Mouse (Mus musculus) ES-Bruce4 (cell line): Measurements from ENCODE around the gene 3110082I17Rik. TPM values are rescaled to one million over a fixed set of nuclear protein-coding genes. Genes with fewer than 3 reads are reported as not detected.

Experiments used
- H3K27ac ChIP-seq: 2 replicates; pipeline ENCODE4 v1.5.1; 2012; ENCODE audit warnings: low read length, inconsistent platforms; ENCODE audit not compliant: insufficient read depth
- H3K27me3 ChIP-seq: 2 replicates; pipeline ENCODE4 v1.6.1; 2012; ENCODE audit warnings: mild to moderate bottlenecking, low read length, inconsistent platforms; ENCODE audit not compliant: control insufficient read depth, poor library complexity, insufficient read depth, severe bottlenecking
- H3K36me3 ChIP-seq: 2 replicates; pipeline ENCODE4 v1.6.1; 2012; ENCODE audit warnings: inconsistent platforms, mild to moderate bottlenecking, low read length, moderate library complexity; ENCODE audit not compliant: control insufficient read depth, poor library complexity, insufficient read depth, severe bottlenecking
- H3K4me1 ChIP-seq: one replicate; pipeline ENCODE4 v1.8.1; 2011; ENCODE audit warnings: low read length; ENCODE audit not compliant: control insufficient read depth, insufficient read depth
- H3K4me3 ChIP-seq: 2 replicates; pipeline ENCODE4 v1.5.1; 2011; ENCODE audit warnings: low read depth, mild to moderate bottlenecking, low read length
- H3K9ac ChIP-seq: 2 replicates; pipeline ENCODE4 v1.6.1; 2012; ENCODE audit warnings: low read depth, mild to moderate bottlenecking, inconsistent platforms; ENCODE audit not compliant: poor library complexity, severe bottlenecking
- H3K9me3 ChIP-seq: replicated peaks from 2 replicates; pipeline ENCODE4 v1.6.1; 2012; ENCODE audit warnings: mild to moderate bottlenecking, low read length, inconsistent platforms; ENCODE audit not compliant: control insufficient read depth, poor library complexity, insufficient read depth, severe bottlenecking
- CTCF ChIP-seq: IDR thresholded peaks from one replicate; pipeline ENCODE4 v1.8.1; 2011; ENCODE audit warnings: low read depth, low read length
- EP300 ChIP-seq: IDR thresholded peaks from 2 replicates; pipeline ENCODE4 v1.6.1; 2011; ENCODE audit warnings: low read depth, low read length; ENCODE audit not compliant: insufficient read depth
- POLR2A ChIP-seq: IDR thresholded peaks from one replicate; pipeline ENCODE4 v1.8.1; 2011; ENCODE audit warnings: low read length; ENCODE audit not compliant: insufficient read depth
- polyA plus RNA-seq: library from polyadenylated mRNA; stranded (reverse); fragments of >200 nt; gene quantifications from 2 replicates; pipeline ENCODE4 v1.2.4, GENCODE M21; 2011; ENCODE audit warnings: low read depth; ENCODE audit not compliant: missing spikeins, insufficient read depth, insufficient read length

Gene 3110082I17Rik
- polyA plus RNA-seq, 1 experiment, result 44.5 TPM

DNA sequence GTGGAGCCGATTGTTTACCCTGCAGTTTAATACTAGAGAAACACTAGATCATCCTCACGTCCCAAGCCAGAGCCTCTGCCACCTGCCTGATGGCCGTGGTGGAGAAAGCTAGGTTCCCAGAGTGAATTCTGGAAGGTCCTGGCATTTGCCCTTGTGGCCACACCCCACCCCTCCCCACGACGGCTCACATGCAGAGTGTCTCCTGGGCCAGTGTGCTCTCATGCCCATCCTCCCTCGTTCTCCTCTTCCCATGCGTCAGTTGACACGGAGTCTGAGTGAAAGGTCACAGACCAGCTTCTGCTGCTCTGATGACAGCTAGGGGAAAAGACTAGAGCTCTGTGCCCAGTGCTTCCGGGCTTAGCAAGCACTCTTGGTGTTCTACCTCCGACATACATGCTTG lies 75.8 kb downstream of the 3110082I17Rik start:
- H3K36me3 ChIP-seq, result no peaks in the 10 kb centered on the region
- no peaks in the 10 kb centered on the region for H3K9me3 ChIP-seq
- no peaks in the 10 kb centered on the region for H3K27me3 ChIP-seq
- H3K4me3 ChIP-seq, result no peak overlapping the region
- no peak overlapping the region for H3K9ac ChIP-seq
- H3K27ac ChIP-seq, result no peak overlapping the region
- TF ChIP-seq EP300 (no peak), CTCF (no peak), POLR2A (no peak)
- no peaks in the 10 kb centered on the region for H3K4me1 ChIP-seq

DNA sequence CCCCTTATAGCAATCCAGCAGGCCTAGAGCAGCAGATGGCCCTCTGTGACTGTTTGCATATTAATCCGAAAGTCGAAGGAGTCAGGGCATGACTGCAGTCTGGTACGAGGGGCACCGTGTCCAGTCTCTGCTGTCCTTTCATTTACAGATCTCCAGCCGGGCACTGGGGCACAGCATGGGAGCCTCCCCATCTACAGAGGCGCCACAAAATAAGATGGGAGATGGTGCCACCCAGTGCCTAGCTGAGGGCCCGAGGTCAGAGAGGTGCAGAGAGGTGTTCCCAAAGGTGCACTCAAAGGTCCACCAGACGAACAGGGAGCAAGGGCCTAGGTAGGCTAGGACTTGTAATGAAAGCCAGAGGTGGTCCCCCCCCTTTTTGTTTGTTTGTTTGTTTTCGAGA lies 77.1 kb downstream of the 3110082I17Rik start:
- Histone ChIP-seq H3K4me1 (no peaks in the 10 kb centered on the region), H3K36me3 (no peaks in the 10 kb centered on the region), H3K9me3 (no peaks in the 10 kb centered on the region), H3K9ac (no peak overlapping the region), H3K4me3 (no peak overlapping the region), H3K27ac (no peak overlapping the region), H3K27me3 (no peaks in the 10 kb centered on the region)
- no peak for TF ChIP-seq EP300
- no peak for TF ChIP-seq POLR2A
- TF ChIP-seq CTCF, result no peak

DNA sequence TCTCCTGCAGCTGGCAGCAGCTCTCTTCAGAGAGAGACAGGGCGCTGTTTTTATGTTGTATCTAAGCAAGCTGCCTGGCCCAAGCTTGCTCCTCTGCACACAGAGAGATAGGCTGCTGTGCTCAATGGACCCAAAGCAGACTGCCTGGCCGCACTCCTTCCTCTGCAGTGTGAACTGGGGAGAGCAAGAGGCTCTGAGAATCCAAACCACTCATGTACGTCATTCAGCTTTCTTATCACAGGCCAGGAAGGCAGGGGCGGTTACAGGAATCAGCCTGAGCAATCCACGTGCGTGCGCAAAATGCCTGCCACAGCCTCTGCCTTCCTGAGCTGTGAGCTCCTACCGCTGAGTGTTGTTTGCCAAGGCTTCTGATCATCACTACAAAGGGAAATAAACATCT lies 77.6 kb downstream of the 3110082I17Rik start:
- TF ChIP-seq EP300, result no peak
- TF ChIP-seq POLR2A, result no peak
- no peak for TF ChIP-seq CTCF
- Histone ChIP-seq H3K36me3 (no peaks in the 10 kb centered on the region), H3K4me1 (no peaks in the 10 kb centered on the region), H3K4me3 (no peak overlapping the region), H3K9me3 (no peaks in the 10 kb centered on the region), H3K9ac (no peak overlapping the region), H3K27ac (no peak overlapping the region), H3K27me3 (no peaks in the 10 kb centered on the region)

DNA sequence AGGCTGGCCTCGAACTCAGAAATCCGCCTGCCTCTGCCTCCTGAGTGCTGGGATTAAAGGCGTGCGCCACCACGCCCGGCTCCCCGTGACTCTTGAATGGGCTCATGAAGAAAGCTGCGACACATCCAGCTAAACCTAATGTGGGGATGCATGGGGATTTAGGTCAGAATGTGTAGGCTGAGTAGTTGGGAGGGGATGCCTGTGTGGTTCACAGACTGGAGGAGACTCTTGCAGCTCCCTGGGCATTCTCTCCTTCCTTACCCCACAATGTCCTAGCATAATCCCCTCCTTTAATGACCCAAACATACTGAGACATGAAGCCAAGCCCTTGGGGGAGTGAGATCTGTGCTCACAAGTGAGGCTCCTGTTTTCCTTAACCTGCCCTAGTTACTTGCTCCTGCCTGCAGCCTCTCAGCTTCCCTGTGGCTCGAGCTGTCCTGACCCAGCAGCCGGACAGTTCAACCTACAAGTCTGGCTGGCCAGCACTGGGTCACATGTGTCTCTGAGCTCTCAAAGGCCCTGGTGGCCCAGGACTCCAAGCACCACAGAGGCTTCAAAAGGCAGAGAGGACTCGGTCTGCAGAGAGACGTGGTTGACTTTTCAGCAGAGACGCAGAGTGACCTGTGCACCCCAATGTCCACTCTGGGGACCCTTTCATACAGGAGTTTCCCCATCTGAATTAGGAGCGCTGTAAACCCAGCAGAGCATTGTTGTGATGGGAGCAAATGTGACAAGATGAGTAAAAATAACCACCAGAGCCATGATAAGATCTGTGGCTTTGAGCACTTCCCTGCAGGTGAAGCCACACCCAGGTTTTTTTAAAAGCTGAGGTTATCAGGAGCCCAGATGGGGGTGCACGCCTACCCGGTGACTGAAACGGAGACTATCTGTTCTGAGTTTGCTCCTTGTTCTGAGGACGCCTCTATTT lies 78.5 kb downstream of the 3110082I17Rik start:
- no peaks in the 10 kb centered on the region for H3K4me1 ChIP-seq
- H3K4me3 ChIP-seq, result no peak overlapping the region
- no peak overlapping the region for H3K9ac ChIP-seq
- H3K9me3 ChIP-seq, result no peaks in the 10 kb centered on the region
- no peaks in the 10 kb centered on the region for H3K27me3 ChIP-seq
- no peak overlapping the region for H3K27ac ChIP-seq
- no peak for TF ChIP-seq EP300
- TF ChIP-seq CTCF, result no peak
- H3K36me3 ChIP-seq, result no peaks in the 10 kb centered on the region

- peak overlapping the region; percentile 30 for H3K9ac ChIP-seq
- H3K27ac ChIP-seq, result no peak overlapping the region
- TF ChIP-seq POLR2A (no peak), EP300 (no peak), CTCF (no peak)
- H3K4me1 ChIP-seq, result no peaks in the 10 kb centered on the region
- H3K27me3 ChIP-seq, result no peaks in the 10 kb centered on the region
- peak overlapping the region; percentile 70 for H3K4me3 ChIP-seq
- H3K36me3 ChIP-seq, result no peaks in the 10 kb centered on the region
- H3K9me3 ChIP-seq, result no peaks in the 10 kb centered on the region
These were observed 79.7 kb downstream of the 3110082I17Rik start for GRCm38 (mm10) chr5:139380385-139381248.
